Mouse (Mus musculus) kidney, adult 2 months (tissue): ENCODE data around the gene Sirt4.

ENCODE experiments used
- CTCF ChIP-seq: fragments of 200-500 bp; conservative IDR thresholded peaks from 2 replicates; pipeline ENCODE4 v1.5.1; 2011; ENCODE audit warnings: low read depth, mild to moderate bottlenecking, control low read depth, low read length, moderate library complexity, mixed read lengths; ENCODE audit not compliant: insufficient read depth, insufficient read length
- POLR2A ChIP-seq: fragments of 200-500 bp; IDR thresholded peaks from one replicate; pipeline ENCODE4 v1.6.1; 2011; ENCODE audit warnings: low read depth, low read length, control low read depth

DNA sequence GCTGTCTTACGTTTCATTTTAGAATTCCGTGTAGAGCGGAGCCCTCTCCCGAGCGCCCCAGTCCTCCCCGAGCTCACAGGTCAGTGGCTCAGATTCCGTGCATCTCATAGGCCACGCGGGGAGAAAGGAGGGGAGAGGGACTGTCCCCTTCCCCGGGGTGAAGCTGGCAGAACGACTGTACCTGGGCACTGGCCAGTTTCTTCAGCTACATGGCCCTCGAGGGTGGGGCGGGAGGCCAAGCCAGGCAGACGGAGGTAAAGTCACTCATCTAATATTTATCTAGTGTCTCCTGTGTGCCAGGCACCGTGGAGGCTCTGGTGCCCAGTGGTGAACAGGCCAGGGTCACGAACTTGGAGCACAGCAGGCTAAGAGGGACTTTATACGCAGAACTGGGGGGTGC is 37.4 kb downstream of the Sirt4 start:
- no peak for TF ChIP-seq CTCF
- TF ChIP-seq POLR2A, result no peak
